Mouse (Mus musculus): Measurements from ENCODE around the gene Kat5. TPM values are rescaled to one million over a fixed set of nuclear protein-coding genes. Genes with fewer than 3 reads are reported as not detected.

Kat5 gene
- total RNA-seq (2023), result 10 to 100 TPM; 87.2 to 88.5 TPM

DNA sequence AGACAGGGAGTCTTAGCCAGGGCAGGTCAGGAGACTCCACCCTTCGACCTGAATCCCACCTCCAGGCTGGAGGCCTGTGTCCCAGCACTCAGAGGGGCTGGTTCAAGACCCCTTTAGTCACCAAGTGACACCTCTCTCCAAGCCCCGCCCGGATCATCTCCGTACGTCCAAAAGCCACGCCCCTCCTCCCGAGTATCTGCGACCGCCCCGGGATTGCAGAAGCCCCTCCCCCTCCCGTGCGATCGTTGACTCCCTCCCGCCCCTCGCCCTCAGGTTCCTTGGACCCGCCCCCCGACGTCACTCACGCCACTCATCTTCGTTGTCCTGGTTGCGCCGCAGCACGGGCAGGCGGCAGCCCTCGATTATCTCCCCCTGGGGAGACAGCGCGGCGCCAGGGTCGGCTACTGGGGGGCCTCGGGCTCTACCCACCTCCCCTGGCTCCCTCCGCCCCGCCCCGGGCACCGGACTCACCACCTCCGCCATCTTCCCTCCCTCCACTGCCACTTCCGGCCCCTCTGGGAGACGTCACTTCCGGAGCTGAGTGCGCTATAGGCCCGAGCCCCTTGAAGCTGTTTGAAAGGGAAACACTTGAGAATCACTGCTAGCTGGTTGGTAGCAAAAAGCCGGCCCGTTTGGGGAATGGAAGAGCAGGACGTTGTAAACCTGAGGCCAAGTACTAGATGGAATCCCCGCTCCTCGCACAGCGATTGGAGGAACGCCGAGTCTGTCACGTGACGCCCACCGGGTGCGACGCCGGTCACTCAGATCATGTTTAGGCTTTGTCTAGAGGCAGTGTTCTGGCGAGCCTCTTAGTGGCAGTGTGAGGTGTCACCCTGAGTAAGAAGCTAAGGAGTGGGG is at the start of gene Kat5:
Gene Kat5 (minus strand): TSS at position 691 of the 858 bp plus-strand sequence.

DNA sequence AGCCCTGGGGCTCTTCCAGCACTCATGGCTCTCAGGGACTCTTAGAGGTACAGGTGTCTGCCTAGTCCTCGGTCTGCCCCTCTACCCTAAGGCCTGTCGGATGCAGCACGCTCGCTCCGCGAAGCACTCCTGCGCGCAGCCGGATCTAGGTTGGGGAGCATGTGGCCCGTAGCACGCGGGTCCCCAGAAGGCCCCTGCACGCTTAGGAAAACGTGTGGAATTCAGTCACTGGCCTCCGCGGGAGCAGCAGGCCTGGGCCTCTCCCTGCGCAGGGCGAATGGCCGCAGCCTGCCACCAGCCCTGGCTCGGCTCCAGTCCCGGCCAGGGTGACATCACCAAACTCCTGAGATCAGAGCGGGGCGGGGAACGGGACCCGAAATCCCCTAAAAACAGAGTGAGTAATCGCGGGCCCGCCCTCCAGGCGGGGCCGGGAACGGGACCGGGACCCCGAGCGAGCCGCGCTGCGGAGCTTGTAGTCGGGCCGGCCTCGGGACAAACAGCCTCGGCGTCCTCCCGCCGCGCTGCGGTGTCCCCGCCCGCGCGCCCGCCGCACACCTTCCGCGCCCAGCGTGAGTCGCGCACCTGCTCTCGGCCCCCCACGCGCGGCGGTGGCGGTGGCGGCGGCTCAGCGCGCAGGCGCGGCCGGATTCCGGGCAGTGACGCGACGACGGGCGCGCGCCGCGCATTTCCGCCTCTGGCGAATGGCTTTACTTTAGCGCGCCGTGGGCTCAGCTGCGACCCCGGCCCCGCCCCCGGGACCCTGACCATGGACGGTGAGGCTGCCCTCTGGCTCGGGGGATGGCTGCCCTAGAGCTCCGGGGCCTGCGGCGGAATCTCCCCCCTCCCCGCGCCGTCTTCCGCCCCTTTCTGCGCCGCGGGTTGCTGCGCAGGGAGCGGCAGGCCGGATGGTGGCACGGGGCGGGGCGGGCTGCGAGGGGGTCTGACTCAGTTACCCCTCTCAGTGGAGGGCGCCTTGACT is 27.3 kb upstream of the Kat5 start, which contains the start of gene Rela:
Gene Rela (plus strand): TSS at position 415 of the 979 bp plus-strand sequence.

DNA sequence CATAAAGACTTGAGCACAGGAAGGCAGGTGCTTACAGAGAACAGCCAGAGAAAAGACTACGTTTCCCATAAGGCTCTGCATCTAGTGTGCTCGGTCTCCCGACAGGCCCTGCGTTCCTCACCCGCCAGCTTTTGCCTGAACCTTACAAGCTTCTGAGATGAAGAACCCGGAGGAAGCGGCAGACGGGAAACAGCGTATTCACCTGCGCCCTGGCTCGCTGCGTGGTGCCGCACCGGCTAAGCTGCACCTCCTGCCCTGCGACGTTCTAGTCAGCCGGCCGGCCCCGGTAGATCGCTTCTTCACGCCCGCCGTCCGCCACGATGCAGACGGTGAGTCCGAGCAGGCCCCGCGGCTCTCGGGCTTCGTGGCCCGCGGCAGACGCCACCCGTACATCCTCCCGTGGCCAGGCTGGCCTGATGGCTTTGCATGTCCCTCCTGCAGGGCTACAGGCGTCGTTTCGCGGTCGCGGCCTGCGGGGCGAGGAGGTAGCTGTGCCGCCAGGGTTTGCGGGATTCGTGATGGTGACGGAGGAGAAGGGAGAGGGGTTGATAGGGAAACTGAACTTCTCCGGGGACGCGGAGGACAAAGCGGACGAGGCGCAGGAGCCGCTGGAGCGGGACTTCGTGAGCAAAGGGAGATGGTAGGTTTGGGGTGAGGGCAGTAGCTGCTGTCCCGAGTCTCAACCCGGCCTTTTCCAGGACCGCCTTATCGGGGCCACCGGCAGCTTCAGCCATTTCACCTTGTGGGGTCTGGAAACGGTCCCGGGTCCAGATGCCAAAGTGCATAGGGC is 8.1 kb downstream of the Kat5 start, which contains the start of gene Rnaseh2c:
Gene Rnaseh2c (plus strand): TSS at position 122 of the 790 bp plus-strand sequence.

DNA sequence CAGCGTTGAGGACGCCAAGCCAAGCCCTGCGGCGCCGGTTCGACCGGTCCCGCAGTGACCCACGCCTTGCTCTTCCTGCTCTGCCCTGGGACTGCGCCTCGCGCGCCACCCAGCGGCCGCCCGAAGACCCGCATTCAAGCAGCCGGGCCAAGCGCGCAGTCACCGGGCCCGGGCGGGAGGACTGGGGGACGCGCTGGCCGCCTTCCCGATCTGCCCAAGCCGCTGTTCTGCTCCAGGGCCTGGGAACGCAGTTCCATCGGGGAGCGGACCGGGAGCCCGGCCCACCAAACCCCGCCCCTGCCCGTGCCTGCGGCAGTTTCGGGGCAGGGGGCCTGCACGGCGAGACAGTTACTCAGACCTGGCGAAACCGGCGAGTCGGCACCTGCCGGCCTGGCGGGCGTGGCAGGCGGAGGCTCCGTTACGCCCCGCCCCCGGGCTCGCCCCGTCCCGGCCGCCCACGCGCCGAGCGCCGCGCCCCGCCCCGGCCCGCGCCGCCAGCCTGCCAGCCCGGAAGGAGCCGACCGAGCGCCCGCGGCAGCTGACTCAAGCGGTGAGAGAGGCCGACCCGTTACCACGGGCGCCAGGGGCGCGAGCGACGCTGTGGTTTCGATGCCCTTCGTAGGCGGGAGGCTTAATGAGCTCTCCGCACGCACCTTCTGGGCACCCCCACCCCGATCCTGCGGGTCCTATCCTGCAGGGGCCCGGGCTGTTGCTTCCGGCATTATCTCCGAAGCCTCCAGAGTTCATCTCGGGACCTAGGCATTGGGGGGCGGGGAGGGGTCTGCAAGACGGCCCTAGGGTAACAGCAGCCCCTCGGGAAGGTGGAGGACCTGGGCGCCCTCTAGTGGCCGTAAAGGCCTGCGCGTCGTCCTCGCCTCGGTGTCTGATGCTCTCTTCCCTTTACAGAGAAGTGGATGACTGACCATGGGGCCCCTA is 42.2 kb downstream of the Kat5 start, which contains the start of gene Ap5b1:
Gene Ap5b1 (plus strand): TSS at position 492 of the 936 bp plus-strand sequence.

DNA sequence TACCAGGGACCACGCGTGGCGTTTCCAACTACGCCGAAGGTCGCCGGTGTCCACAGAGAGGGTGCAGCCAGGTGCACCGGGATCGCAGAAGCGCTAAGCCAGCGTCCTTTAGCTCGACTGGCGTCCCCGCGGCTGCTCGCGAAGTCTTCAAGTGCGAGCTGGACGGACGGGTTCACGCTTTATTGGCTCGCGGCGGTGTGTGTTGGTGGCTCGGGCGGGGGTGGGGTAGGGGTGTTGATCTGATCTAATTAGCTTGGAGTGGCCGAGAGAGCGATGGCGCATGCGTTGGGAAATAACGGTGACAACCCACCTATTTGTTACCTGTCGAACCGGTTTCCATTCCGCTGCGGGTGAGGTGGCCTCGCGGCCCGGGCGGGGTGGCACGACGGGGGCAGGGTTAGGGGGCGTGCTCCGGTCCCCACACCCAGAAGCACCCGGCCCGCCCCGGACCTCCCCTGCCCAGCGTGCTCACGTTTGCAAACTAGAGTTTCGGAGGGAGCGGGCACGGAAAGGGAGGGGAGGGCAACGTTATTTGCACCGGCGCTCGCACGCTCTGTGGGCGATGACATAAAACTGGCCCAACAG is 49.5 kb downstream of the Kat5 start, which contains the start of gene Ovol1:
Gene Ovol1 (minus strand): TSS at position 190 of the 585 bp plus-strand sequence.

Other genes with a start within 250 kb of the Kat5 start
- 10 to 100 TPM; 17.1 to 24.3 TPM for gene Eif1ad, start 243.5 kb downstream of the Kat5 start, total RNA-seq (2023)
- gene Banf1, start 243.1 kb downstream of the Kat5 start, total RNA-seq (2023), result 10 to 100 TPM; 59.5 to 66.0 TPM
- 100 to 1,000 TPM; 129 to 130 TPM for gene Sart1, start 221.5 kb downstream of the Kat5 start, total RNA-seq (2023)
- gene Tsga10ip, start 207.7 kb downstream of the Kat5 start, total RNA-seq (2023), result not detected
- gene Drap1, start 185.3 kb downstream of the Kat5 start, total RNA-seq (2023), result 100 to 1,000 TPM; 165 to 176 TPM
- 10 to 100 TPM; 46.9 to 52.7 TPM for gene AI837181, start 185.1 kb downstream of the Kat5 start, total RNA-seq (2023)
- gene Fosl1, start 162.7 kb downstream of the Kat5 start, total RNA-seq (2023), result 1 to 10 TPM; 2.0 to 3.2 TPM
- 1 to 10 TPM; 3.7 to 4.6 TPM for gene Ccdc85b, start 152.3 kb downstream of the Kat5 start, total RNA-seq (2023)
- 10 to 100 TPM; 80.6 to 81.0 TPM for gene Fibp, start 149.6 kb downstream of the Kat5 start, total RNA-seq (2023)
- under 1 TPM; 0.46 to 0.73 TPM for gene Ctsw, start 141.7 kb downstream of the Kat5 start, total RNA-seq (2023)
- gene Efemp2, start 136.3 kb downstream of the Kat5 start, total RNA-seq (2023), result 1 to 10 TPM; 5.1 to 6.7 TPM
- 10 to 100 TPM; 16.7 to 17.4 TPM for gene Mus81, start 121.8 kb downstream of the Kat5 start, total RNA-seq (2023)
- 1,000 to 10,000 TPM; 1,345 to 1,440 TPM for gene Cfl1, start 119.8 kb downstream of the Kat5 start, total RNA-seq (2023)
- gene 1700020D05Rik, start 106.5 kb downstream of the Kat5 start, total RNA-seq (2023), result 1 to 10 TPM; 1.3 to 1.4 TPM
- 1 to 10 TPM; 2.0 to 4.9 TPM for gene Snx32, start 99.7 kb downstream of the Kat5 start, total RNA-seq (2023)
- not detected for gene Ovol1, start 49.6 kb downstream of the Kat5 start, total RNA-seq (2023)
- 10 to 100 TPM; 35.2 to 39.9 TPM for gene Ap5b1, start 42.2 kb downstream of the Kat5 start, total RNA-seq (2023)
- gene Rnaseh2c, start 8.4 kb downstream of the Kat5 start, total RNA-seq (2023), result 10 to 100 TPM; 64.5 to 74.1 TPM
- 100 to 1,000 TPM; 150 to 154 TPM for gene Rela, start 27.2 kb upstream of the Kat5 start, total RNA-seq (2023)
- gene Sipa1, start 53.5 kb upstream of the Kat5 start, total RNA-seq (2023), result 100 to 1,000 TPM; 153 to 157 TPM
- gene Map3k11, start 78.5 kb upstream of the Kat5 start, total RNA-seq (2023), result 100 to 1,000 TPM; 113 to 114 TPM
- gene Pcnx3, start 78.7 kb upstream of the Kat5 start, total RNA-seq (2023), result 100 to 1,000 TPM; 112 to 131 TPM
- not detected for gene Kcnk7, start 94.1 kb upstream of the Kat5 start, total RNA-seq (2023)
- 100 to 1,000 TPM; 236 to 244 TPM for gene Ehbp1l1, start 116.1 kb upstream of the Kat5 start, total RNA-seq (2023)
- gene Fam89b, start 119.4 kb upstream of the Kat5 start, total RNA-seq (2023), result 100 to 1,000 TPM in 1 of 2 experiments, 10 to 100 TPM in 1; 98.8 to 107 TPM
- gene Ltbp3, start 130.7 kb upstream of the Kat5 start, total RNA-seq (2023), result 1 to 10 TPM; 3.8 to 5.4 TPM
- gene Scyl1, start 161.2 kb upstream of the Kat5 start, total RNA-seq (2023), result 100 to 1,000 TPM in 1 of 2 experiments, 10 to 100 TPM in 1; 92.2 to 100 TPM

Data from monocyte, adult 59 days (primary cell).